Mouse (Mus musculus) heart, adult 11 months (tissue): ENCODE data around the gene Ddb2.
"Not testable (repeated sequence)": the region's sequence is repeated elsewhere in the genome, so short reads cannot be mapped to it uniquely, and the experiment has no call there.

Source experiments
- DNase-seq: peaks from one replicate; pipeline ENCODE4 v3.0.0; 2022

Ddb2 gene

DNA sequence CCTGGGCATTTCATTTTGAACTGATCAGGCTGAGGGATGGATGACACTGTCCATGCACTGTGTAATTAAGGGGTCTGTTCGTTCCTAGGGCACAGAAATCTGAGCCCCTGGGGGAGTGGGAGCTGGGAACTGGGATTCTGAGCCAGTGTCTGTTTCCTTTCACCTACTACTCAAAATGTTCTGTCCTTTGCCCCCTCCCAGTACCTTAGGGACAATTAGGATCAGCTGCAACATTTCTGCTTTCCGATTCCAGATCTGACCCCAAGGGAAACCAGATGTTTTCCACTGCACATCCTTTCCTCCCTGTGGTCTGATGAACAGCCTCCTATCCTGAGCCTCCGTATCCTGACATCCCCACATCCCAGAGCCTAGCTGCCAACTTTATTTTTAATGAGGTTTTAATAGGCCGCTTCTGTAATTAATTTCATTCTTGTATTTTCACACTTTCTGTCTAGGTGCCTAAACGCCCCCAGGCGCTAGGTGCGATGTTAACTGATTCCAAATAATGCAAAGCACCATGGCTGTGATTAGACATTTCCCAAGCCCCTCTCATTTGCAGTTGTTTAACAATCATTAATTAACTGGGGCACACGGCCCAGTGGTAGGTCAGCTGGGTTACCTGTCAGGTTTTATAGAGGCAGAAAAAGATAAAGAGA is 18.1 kb upstream of the Ddb2 start:
- peak; percentile 88 for DNase-seq

DNA sequence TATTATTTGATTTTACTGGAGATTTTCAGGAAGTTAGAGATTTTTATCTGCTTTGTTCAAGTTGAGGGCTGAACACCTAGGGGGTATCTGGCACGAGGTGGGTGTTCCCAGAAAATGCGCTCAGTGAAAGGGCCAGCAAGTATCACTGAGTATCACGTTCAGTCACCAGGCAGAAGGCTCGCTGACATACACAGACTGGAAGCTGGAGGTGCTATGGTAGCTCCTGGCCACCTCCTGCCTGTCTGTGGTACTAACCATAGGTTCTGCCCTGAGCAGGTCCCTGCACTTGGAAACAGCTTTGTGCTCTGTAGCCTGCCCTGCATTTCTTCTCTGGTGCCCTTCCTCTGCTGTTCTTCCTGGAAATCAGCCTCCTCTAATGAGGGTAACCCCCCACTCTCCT is 15.7 kb upstream of the Ddb2 start:
- DNase-seq = peak; percentile 62

DNA sequence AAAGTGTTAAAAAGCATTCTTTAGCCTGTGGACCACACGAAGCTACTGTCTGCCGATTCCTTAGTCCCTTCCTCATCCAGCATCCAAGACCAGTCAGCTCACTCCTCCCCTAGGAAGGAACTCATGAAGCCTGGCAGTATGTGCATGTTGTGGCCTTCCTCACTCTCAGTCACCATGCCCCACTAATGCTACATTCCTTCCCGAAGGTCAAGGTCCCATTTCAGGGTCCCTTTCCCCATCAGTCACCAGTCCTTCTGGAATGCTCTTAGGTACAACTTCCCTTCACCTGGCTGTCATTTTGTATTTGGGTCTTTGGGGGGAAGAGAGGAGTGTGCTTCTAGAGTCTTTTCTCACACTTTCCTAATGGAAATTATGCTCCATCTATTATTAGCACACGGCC is 15.2 kb upstream of the Ddb2 start:
- peak; percentile 65 for DNase-seq

DNA sequence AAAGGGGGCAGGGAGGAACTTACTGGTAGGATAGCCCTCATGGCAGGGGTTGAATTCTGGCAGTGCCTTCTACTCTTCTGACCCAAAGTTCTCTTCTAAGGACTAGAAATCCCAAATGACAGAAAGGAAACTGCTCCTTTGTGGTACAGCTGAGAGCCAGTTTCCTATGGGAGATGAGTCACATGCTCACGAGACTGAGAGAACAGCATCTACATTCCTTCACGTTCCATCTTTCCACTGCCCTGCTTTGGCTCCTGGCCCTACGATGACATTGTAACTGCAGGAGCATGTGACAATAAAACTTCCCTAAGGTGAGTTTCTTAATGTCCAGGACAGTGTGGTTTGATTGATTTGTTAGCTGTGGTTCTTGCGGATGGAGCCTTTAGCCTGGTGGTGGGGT is 11.6 kb upstream of the Ddb2 start:
- DNase-seq = no peak

DNA sequence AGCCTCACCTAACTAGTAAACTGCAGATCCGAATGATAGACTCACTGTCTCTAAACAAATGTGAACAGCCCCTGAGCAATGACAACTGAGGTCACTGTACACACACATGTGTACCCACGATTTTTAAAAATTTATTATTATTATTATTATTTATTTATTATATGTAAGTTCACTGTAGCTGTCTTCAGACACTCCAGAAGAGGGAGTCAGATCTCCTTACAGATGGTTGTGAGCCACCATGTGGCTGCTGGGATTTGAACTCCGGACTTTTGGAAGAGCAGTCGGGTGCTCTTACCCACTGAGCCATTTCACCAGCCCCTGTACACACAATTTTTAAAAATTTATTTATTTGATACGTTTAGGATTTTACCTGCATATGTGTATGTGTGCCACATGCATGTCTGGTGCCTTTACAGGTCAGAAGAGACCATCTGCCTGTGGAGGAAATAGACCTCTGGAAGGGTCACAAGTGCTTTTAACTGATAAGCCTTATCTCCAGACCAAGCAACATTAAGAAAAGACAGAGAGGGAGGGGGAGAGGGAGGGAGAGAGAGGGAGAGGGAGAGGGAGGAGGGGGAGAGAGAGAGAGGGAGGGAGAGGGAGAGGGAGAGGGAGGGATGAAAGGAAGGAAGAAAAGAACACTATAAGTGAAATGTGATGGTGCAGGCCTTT is 7.9 kb upstream of the Ddb2 start:
- no peak for DNase-seq

DNA sequence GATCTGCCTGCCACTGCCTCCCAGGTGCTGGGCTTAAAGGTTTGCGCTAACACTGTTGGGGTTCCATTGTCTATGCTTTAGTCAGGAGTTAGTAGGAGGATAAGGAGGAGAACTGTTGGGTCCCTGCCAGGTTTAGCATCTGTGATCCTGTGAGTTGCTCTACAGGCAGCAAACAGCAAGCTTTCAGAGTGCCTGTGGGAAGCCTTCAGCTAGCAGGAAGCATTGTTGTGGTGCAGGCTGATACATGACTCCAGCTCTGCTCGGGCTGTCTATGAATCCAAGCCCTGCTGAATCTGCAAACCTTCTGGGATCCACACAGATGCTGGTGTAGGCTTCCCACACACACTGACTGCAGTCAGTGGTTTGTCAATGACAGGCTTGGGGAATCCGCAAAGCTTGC is 6.6 kb upstream of the Ddb2 start:
- no peak for DNase-seq

DNA sequence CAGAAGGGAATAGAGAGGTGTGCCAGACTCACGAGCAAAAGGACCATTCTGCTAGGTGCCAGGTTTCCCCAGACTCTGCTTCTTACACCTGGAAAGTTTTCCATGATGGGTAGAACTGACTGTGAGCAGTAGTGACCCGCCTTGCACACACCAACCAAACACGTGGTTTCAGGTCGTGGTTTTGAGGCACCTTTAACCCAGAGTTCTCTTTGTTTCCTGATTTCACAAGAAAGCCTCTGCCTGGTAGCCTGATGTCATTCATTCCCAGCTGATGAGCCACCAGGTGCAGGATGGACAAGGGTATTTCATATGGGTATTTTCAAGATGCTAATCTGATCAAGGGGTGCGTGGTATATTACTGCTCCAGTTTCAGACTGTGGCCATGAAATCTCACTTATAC is 5.8 kb upstream of the Ddb2 start:
- no peak for DNase-seq

DNA sequence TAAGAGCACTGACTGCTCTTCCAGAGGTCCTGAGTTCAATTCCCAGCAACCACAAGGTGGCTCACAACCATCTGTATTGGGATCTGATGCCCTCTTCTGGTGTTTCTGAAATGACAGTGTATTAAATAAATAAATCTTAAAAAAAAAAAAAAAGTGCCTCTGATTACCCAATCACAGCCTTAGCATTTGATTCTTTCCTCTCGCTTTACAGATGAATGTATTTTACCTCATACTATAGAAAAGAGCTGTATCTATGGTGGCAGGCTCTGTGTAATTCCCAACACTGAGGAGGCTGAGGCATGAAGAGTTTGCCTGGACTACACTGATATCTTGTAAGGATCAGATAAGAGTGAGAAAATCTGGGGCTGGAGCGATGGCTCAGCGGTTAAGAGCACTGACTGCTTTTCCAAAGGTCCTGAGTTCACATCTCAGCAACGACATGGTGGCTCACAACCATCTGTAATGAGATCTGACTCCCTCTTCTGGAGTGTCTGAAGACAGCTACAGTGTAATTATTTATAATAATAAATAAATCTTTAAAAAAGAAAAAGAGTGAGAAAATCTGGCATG is 814 bp upstream of the Ddb2 start:
- DNase-seq = not testable (repeated sequence)

DNA sequence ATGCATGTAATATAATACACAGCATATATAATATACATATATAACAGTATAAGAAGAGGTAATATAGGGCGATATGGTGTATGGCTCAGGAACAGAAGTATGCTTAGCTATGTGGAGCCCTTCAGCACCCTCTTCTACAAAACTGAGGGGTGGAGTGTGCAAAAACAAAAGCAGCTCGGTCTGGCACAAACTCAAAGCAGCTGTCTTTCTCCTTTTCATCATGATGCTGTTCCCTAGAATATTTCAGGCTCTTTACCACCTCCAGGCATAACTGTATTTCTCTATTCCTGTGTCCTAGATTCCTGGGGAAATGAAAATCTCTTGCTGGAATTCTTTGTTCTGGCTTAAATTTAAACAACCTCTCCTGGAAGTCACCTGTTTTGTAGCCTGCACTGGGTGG is 7.0 kb downstream of the Ddb2 start:
- no peak for DNase-seq

DNA sequence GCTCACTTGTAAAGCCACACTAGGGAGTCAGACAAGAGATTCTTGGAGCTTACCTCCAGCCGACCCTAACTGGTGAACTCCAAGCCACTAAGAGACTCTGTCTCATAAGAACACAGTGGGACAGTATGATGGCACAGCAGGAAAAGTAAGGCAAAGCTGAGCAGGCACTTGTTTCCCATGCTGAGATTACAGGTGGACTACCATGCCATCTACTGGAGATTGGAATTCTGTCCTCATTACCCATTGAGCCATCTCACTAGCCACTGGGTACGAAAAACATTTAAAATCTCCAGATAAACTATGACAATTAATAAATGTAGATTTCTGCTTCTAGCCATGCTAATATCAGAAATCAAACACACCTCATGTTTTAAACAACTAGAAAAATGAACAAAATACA is 13.2 kb downstream of the Ddb2 start:
- DNase-seq = no peak

DNA sequence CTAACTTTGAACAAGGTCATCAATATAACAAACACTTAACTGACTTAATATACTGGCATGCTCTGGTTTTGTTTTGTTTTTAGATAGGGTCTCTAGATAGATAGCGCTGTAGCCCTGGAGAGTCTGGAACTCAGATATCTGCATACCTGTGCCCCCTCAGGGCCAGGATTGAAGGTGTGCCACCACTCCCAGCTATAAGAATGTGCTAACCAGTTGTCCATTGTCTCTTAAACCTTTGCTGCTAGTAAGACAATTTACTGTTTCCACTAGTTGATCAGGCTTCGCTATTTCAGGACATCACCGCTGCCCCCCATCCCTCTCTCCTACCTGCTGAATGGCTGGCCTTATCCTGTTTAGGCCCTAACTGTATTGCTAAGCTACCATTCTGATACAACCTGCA is 16.3 kb downstream of the Ddb2 start:
- no peak for DNase-seq

DNA sequence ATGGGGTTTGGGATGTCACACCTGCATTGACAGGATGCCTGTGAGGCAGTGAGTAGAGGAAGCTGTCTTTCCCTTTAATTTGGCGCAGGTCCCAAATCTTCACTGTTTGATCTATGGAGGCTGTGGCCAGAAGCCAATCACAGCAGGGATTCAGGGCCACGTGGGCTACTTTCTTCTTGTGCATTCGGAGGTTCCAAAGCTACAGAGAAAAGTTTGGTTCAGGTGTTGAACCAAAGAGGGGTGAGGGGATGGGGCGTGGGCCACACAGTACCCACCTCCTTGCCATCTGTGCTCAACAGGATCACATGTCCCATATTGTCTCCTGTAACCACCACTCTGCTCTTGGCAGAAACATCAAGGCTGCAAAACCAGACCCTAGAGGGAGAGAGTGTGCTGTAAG is 19.8 kb downstream of the Ddb2 start:
- no peak for DNase-seq

DNA sequence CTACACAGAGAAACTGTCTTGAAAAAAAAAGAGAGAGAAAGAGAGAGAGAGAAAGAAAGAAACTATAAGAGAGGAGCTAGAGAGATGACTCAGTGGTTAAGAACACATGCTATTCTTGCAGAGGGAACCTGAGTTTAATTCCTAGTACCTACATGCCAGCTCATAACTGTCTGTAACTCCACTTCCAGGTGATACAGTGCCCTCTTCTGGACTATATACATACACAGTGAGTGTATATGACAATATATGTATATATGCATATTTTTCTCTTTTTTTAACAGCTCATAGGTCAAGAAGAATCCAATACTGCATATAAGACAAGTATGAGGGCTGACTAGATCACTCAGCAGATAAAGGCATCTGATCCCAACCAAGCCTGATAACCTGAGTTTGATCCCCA is 23.5 kb downstream of the Ddb2 start:
- no peak for DNase-seq

DNA sequence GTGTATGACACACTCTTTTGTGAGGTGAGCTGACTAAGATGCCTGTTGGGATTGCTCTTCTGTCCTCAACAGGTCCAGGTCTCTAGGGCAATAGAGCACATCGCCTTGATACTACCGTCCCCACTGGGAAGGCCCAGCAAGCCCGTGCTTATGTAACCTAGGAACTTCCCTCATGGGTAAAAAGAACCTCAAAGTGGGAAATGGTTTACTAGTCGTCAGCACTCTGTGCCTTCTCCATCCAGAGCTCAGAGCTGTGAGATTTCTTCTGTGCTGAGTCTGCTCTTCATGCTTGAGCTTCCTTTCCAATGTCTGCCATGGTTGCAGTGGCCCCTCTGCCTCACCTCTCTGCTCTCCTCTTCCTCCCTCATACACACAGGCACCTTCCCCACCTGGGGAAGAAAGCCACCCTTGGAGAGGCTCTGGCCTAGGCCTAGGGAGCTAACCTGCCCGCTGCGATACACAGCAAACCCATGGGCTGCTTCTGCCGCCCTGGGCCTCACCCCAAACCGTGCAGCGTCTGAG is 30.5 kb downstream of the Ddb2 start:
- peak; percentile 96 for DNase-seq

DNA sequence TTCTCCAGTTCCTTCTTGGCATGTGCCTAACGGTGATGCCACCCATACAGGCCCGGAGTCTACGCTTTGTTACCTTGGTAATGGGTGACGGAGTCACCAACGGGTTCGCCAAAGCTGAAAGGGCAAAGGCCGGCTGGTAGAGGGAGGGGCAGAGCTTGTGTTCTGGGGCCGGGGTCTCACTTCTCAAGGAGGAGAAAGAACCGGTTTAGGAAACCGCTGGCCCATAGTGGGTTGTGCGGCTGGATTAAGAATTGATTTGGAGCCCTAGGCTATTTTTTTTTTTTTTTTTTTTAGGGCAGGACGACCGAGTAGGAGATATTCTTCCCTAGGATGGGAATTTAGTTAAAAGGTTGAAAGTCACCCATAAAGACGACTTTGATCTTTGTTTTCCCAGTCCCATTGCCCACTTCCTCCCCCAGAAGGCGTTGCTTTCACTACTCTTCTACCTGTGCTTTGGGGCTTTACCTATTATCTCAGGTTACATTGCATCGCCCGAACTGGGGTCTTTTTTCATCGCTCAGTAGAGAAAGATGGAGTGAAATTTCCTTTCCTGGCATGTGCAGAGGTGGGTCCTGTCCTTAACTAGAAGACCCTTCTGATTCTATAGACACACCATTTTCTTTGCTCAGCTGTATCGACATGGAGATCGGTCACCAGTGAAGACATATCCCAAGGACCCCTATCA is 33.7 kb downstream of the Ddb2 start:
- DNase-seq = no peak

DNA sequence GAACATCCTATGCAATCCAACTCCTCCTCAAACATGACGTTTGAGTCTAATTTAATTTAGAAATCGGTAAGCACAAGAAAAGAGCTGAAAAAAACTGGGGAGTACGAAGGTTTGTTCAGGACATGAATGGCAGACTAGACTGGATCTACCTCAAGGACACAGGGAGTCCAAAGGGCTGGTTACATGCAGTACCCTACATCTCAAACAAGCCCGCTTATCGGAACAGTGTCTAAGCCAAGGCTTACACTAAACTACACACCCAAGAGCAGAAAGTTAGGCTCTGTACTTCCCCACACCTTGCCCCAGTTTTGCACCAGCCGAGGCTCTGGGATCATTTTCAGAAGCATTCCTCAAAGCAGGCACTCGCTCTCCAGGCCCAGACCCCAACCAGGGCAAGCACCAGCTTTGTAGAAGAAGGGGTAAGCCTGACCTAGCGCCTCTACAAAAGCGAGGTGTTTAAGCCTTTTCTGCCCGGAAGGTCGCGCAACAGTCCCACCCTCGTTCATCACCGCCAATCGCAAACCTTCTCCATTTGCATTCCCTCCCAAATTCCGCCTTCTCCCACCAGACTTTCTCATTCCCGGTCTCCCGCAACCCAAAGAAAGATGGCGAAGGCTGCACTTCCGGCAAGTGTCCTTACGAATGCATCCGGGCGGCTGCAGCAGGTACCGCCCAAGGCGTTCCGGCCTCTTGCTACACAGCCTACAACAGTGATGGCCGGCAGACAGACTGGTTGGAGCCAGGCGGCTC is 34.4 kb downstream of the Ddb2 start, which contains the start of the genes Nr1h3 and Acp2:
TSS of gene Nr1h3 (minus strand) at position 613 of the 750 bp plus-strand sequence.
TSS of gene Acp2 (plus strand) at position 664 of the 750 bp plus-strand sequence.
- peak; percentile 99 for DNase-seq

DNA sequence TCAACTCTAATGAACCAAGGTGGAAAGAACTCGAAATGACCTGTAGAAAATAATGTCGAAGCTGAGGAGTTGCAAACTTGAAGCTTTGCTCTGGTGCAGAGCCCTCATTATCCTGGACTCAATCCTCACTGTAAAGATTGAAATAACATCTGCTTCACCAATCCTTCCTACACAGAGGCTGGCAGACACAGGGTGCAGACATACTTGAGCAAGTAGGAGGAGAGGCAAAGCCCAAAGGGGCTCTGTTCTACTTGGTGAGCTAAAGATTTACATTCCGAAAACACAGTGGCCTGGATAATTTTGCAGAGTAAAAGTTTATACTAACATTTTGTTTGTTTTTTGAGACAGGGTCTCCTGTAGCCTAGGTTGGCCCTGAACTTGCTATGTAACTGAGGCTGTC is 37.9 kb downstream of the Ddb2 start:
- no peak for DNase-seq

DNA sequence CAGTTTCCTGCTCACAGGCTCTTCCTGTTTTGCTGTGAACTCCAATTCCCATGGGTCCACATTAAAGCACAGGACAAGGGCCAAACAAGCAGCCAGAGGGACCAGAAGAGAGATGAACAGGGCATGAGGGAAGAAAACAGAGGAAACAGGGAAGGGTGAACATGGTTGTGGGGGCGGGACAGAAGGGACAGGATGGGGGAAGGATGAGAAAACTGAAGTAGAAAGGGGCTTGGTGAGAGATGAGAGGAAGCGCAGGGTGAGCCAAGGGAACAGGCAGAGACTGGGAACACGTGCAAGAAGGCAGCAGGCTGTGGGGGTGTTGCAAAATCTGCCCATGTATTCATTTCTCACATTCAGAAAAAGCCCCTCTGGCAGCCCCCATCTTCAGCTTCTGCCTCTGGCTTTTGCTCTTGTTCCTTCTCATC is 40.2 kb downstream of the Ddb2 start:
- DNase-seq = peak; percentile 99

DNA sequence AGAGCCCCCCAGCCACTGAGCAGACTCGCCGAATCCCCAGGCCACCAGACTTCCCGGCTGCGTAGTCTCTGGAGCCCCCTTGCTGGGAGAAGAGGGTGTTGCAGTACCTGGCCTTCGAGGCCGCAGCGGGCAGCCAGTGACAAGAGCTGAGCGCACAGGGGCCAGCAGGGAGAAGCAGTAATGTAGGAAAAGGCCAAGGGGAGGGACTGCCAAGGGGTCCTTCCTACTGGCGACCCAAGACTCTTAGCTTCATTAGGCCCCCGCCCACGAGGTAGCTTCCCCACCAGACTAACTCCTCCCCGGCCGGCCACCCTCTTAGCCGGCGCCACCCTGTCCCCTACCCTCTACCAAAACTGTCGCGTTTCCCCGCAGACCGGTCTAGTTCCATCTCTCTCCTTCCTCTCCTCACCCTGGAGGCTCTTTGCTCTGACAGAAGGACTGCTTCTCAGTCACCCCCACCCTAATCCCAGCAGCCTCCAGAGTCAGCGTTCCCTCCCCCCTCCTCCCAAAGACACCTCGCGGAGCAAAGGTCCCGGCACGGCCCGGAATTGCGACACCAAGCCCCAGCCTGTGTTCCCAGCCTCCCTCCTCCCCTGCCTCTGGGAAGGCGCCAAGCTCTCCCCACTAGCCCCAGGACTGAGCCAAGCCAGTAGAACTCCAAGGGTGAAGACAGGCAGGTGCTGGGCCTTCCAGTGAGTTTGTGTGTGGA is 42.0 kb downstream of the Ddb2 start:
- DNase-seq = peak; percentile 99

DNA sequence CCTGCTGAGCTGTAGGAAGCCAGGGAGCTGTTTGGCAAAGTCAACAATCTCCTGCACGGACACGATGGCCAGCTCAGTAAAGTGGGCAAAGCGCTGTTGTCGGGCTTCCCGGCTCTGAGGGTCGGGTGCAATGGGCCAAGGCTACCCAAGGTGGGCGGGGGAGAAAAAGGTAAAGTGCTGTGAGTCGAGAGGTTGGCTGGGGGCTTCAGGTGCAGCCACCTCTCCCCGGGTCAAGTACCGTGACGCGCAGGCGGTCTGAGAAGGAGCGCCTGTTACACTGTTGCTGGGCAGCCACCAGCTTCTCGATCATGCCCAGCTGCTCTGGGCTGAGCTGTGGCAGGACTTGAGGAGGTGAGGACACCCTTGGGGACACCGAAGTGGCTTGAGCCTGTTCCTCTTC is 46.3 kb downstream of the Ddb2 start:
- peak; percentile 91 for DNase-seq

DNA sequence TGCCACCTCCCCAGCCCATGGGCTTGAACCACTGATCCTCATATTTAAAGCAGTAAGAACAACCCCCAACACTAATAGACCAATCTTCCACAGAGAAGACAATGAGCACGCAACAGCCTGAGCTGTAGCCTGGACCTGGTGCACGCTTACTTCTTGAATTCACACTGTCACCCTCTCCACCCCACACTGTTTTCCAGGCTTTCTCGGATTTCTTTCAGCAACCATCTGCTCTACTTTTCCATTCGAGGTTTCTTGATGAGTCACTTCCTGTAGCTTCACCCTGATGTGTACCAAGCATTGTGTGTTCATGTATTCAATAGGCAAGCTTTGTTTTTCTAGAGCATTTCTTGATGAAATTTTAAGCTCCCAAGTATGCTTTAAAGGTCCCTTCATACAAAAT is 49.4 kb downstream of the Ddb2 start:
- DNase-seq = no peak

DNA sequence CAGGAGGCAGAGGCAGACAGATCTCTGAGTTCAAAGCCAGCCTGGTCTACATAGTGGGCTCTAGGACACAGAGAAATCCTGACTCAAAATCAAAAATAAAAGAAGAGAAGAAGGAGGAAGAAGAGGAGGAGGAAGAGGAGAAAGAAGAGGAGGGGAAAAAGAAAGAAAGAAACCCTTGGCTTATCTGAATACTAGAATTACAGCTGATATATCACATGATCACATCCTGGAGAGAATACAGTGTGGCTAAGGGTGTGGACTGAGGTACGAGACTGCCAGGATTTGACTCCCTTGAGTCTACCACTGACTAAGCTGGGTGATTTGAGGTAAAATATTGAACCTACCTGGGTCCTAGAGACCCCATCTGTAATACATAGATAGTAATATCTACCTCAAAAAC is 50.6 kb downstream of the Ddb2 start:
- no peak for DNase-seq
